Mouse (Mus musculus): Measurements from ENCODE around the gene Lars2.

The Lars2 gene

DNA sequence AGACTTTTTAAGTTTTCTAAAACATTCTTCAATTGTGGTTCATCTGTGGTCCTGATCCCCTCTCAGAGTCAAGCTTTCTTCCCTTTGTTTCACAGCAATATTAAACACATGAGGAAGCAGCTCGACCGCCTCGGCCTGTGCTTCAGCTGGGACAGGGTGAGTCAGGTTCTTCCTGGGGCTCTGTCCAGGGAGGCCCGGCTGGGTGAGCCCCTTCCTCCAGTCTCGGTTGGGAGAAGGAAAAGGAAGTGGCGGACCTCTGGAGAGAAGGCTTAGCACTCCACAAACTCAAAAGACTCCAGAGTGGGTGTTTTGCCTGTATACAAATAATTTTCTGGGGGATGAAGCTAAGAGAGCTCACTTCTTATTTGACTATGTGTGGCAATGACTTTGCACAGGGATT is 28.1 kb downstream of the Lars2 start:
- DNase-seq = no peak

DNA sequence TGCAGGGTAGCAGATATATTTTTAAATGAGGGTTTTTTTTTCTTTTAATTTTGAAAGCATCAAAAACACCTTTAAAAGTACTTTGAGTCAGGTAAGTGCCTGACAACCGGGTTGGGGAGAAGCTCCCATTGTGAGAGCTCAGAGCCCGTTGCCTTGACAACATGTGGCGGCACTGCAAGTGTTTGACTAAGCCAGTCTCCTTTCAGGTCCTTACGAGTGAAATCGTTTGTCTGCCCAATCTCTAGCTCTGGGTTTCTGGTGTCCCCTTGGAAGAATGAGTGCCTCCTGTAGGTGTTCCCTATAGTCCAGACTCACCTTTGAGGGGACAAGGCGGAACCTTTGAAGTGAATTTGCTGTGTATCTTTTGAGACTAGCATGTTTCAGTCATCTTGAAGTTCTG is 31.0 kb downstream of the Lars2 start:
- no peak for DNase-seq

DNA sequence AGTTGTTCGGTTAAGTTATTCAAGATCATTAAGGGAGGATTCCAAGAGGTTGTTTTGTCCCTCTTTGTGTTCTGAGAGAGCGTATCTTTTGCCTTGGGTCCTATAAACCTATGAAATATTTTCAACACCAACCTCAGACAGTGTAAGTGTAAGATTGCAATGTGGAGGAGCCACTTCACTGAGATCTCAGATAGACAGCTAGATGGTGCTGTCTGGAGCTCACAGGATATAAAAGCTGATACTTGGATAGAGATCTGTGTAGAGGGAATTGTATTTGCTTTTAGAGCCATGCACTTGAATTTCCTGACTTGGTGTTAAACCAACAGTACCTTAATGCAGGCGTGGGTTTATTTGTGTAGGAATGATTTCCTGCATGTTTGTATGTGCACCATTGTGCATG is 35.5 kb downstream of the Lars2 start:
- DNase-seq = peak in 1 of 2 experiments; percentile 9

- DNase-seq = peak; percentile 77 to 79
Measured at GRCm38 (mm10) chr9:123403031-123403430, 36.3 kb downstream of the Lars2 start.

DNA sequence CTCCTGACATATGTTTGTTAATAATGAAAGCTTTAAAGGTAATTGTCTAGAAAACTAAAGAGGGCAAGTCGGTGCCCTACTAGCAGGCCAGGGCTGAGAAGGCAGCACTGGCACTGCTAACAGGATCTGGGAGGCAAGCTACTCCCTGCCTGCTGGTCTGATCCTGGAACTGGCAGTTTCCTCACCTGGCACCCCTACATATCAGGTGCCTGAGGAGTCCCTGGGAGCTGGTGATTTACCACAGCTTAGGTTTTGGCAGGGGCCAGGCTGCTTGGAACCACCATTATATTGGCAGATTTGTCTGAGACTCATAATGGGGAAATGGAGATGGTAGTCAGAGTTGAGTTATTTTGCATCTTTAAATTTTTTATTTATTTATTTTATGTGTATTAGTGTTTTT is 38.5 kb downstream of the Lars2 start:
- DNase-seq = peak; percentile 13 to 21

GRCm38 (mm10) chr9:123408771-123409170 is 42.0 kb downstream of the Lars2 start:
- no peak for DNase-seq

DNA sequence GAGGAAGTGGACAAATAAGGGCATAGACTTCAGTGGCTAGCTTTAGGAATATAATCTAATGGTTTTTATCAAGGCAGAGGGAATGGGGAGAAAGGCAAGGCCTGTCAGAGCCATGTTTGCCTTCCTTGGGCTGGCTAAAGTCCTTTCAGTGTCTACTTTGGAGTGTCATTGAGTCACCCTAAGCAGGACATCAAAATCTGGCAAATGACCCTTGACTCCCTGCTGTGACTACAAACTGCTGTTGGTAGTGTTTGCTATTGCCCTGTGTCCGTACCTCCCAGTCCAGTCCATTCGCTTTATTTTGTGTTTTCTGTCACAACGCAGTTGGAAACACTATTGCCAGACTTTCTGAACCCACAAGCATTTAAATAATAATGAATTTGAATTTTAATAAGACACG is 63.1 kb downstream of the Lars2 start:
- DNase-seq = peak; percentile 25 to 27

DNA sequence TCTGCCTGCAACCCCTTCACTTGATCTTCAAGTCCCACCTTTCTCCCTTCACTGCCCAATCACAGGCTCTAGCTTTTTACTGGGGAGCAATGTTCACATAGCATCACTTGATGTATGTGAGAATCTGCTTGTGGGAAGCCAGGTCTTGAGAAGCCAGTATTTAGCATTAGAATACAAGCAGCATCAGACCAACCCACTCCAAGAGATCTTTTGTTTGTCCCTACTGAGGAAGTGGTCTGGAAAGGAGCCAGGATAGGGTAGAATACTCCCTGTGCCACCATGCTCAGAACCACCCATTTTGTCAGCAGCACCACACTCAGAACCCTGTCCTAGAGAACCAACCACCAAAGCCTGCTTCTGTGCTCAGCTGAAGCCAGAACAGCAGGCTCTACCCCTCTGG is 64.2 kb downstream of the Lars2 start:
- no peak for DNase-seq

GRCm38 (mm10) chr9:123438223-123438622 is 71.5 kb downstream of the Lars2 start:
- peak; percentile 36 to 39 for DNase-seq

GRCm38 (mm10) chr9:123440230-123441058 is 73.7 kb downstream of the Lars2 start:
- peak; percentile 15 to 17 for DNase-seq

DNA sequence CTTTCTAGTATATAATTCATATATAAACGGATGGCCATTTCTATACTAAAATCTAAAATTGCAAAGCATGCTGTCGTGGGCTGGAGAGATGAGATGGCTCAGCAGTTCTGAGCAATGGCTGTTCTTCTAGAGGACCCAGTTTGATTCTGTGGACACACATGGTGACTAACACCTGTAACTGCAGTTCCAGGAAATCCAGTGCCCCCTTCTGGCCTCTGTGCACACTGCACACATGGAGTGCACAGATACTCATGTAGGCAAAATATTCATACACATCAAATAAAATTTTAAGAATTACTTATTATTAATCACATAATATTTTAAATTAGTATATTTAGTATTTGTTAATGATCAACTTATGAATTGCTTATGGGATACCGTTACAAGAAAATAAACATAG is 80.4 kb downstream of the Lars2 start:
- peak; percentile 52 to 66 for DNase-seq

- DNase-seq = no peak
Measured at GRCm38 (mm10) chr9:123448594-123448993, 81.9 kb downstream of the Lars2 start.

DNA sequence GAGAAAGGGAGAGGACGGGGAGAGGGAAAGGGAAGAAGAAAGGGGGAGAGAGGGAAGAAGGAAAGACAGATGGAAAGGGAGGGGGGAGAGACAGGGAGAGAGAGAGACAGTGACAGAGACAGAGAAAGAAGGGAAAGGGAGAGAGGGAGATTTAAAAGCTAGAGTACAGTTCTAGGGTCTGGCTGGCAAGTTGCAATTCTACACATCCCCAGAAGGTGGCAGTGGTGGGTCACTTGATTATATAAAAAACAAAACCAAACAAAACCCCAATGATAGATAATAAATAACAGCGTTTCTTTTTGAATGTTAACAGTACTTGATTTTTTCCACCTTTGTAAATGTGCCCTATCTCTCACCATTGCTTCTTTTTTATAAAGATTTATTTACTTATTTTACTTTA is 83.4 kb downstream of the Lars2 start:
- peak; percentile 76 to 84 for DNase-seq

DNA sequence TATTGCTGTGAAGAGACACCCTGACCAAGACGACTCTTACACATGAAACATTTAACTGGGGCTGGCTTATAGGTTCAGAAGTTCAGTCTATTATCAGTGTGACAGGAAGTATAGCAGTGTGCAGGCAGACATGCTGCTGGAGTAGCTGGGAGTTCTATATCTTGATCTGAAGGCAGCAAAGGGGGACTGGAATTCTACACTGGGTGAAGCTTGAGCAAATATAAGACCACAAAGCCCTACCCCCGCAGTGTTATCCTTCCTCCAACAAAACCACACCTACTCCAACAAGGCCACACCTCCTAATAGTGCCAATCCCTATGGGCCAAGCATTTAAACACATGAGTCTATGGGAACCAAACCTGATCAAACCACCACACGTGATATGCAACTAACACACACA is 85.0 kb downstream of the Lars2 start:
- DNase-seq = no peak

GRCm38 (mm10) chr9:123456634-123457602 is 90.2 kb downstream of the Lars2 start:
- no peak for DNase-seq

- peak; percentile 33 to 56 for DNase-seq
Measured at GRCm38 (mm10) chr9:123457603-123458002, 90.9 kb downstream of the Lars2 start.

DNA sequence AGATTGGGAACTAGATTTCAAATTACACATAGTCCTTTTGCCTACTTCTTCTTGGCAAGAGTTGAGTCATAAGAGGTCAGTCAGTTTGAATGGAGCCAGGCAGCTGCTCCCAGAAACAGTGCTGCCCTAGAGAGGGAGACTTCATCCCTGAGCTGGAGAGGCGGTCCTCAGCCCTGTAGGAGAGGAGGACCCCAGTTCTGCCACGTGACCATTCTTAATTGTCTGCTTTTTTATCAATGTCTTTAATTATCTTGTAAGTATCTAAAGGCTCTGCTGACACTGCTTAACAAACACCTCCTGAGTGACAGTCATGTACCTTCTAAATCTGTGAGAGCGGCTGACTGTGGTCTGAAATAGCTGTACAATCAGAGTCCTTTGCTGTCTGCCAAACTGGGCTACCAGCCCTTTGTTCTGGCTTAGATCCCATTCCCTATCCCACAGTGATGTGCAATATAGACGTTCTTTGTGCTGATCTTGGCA is 100.5 kb downstream of the Lars2 start:
- DNase-seq = peak; percentile 54 to 60

GRCm38 (mm10) chr9:123468406-123469085 is 101.8 kb downstream of the Lars2 start:
- no peak for DNase-seq

GRCm38 (mm10) chr9:123469087-123469486 is 102.4 kb downstream of the Lars2 start:
- no peak for DNase-seq

DNA sequence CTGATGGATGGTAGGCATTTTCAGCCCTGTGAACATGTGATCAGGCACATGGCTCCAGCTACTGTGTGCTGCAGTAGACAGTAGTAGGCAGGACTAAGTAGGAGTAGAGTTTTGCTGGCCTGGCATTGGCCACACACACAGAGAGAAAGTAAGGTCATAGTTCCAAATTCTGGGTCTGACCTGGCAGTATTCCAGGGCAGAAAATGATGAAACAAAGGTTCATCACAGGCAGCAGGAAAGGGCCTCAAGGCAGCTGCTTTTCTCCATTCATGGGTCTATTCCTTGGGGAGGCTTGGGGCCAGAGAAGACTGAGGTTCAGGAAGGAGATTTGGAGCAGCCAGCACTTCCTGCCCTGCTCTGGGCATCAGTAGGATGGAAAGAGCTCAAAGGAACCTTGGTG is 106.7 kb downstream of the Lars2 start:
- peak in 1 of 2 experiments; percentile 15 for DNase-seq

DNA sequence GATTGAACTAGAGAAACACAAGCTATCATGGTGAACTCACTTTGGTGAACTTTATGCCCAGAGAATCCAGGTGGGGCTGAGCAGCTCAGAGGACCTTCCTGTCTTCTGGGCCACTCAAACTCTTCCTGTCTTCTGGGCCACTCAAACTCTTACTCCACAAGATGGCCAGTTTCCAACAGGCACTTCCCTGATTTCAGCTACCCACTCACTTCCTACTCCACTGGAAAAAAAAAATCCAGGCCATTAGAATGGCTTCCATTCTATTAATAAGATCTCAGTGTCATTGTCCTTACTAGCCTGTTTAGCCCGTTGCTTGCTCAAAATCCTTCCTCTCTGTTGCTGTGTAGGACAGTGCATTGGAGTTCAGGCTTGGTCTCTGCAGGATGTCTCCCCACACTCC is 108.8 kb downstream of the Lars2 start:
- no peak for DNase-seq

- DNase-seq = peak; percentile 78 to 80
Measured at GRCm38 (mm10) chr9:123478031-123478585, 111.4 kb downstream of the Lars2 start.

All from cerebellum, postnatal 10 days (tissue).